Mouse (Mus musculus) T-helper 1 cell (primary cell): ENCODE results near the gene Aff1.

ENCODE experiments used
- in situ Hi-C: fragments of 300-600 bp; cut with MboI, MseI; formaldehyde crosslinking; loops from one replicate; pipeline ENCODE4 v1.15.1; 2025; ENCODE audit warnings: high pct_unique_total_duplicates

The Aff1 gene

GRCm38 (mm10) chr5:103748343-103748742, 56.2 kb downstream of the Aff1 start:
- in situ Hi-C loops, result loop anchor here (5.0 kb wide), 2 partner anchors 51 to 294 kb away; no protein-coding TSS in a partner anchor

GRCm38 (mm10) chr5:103749465-103750285, 57.5 kb downstream of the Aff1 start:
- in situ Hi-C loops, result loop anchor here (5.0 kb wide), 2 partner anchors 52 to 293 kb away; no protein-coding TSS in a partner anchor

- in situ Hi-C loops, result no loop called here
Measured at GRCm38 (mm10) chr5:103752665-103753510, 60.7 kb downstream of the Aff1 start.

GRCm38 (mm10) chr5:103753511-103754329, 61.5 kb downstream of the Aff1 start:
- in situ Hi-C loops, result no loop called here

GRCm38 (mm10) chr5:103754330-103755134, 62.4 kb downstream of the Aff1 start:
- in situ Hi-C loops, result no loop called here

- in situ Hi-C loops, result no loop called here
Measured at GRCm38 (mm10) chr5:103755135-103755487, 62.9 kb downstream of the Aff1 start.

GRCm38 (mm10) chr5:103756231-103756714, 64.1 kb downstream of the Aff1 start:
- in situ Hi-C loops, result no loop called here

GRCm38 (mm10) chr5:103758491-103758890, 66.3 kb downstream of the Aff1 start:
- in situ Hi-C loops, result no loop called here

GRCm38 (mm10) chr5:103759489-103760424, 67.6 kb downstream of the Aff1 start:
- in situ Hi-C loops, result loop anchor here (10.0 kb wide), 1 partner anchor 1945 kb away; no protein-coding TSS in a partner anchor

GRCm38 (mm10) chr5:103760425-103761131, 68.4 kb downstream of the Aff1 start:
- in situ Hi-C loops, result loop anchor here (10.0 kb wide), 1 partner anchor 1944 kb away; no protein-coding TSS in a partner anchor

GRCm38 (mm10) chr5:103761754-103762153, 69.6 kb downstream of the Aff1 start:
- in situ Hi-C loops, result loop anchor here (10.0 kb wide), 1 partner anchor 1943 kb away; no protein-coding TSS in a partner anchor

GRCm38 (mm10) chr5:103762850-103763254, 70.7 kb downstream of the Aff1 start:
- in situ Hi-C loops, result loop anchor here (10.0 kb wide), 1 partner anchor 1942 kb away; no protein-coding TSS in a partner anchor

- in situ Hi-C loops, result loop anchor here (10.0 kb wide), 1 partner anchor 1939 kb away; no protein-coding TSS in a partner anchor
Measured at GRCm38 (mm10) chr5:103765356-103765755, 73.2 kb downstream of the Aff1 start.

- in situ Hi-C loops, result loop anchor here (10.0 kb wide), 1 partner anchor 1939 kb away; no protein-coding TSS in a partner anchor
Measured at GRCm38 (mm10) chr5:103765758-103766431, 73.7 kb downstream of the Aff1 start.

GRCm38 (mm10) chr5:103766432-103766815, 74.2 kb downstream of the Aff1 start:
- in situ Hi-C loops, result loop anchor here (10.0 kb wide), 1 partner anchor 1938 kb away; no protein-coding TSS in a partner anchor

GRCm38 (mm10) chr5:103768961-103769360, 76.8 kb downstream of the Aff1 start:
- in situ Hi-C loops, result loop anchor here (10.0 kb wide), 1 partner anchor 1936 kb away; no protein-coding TSS in a partner anchor

- in situ Hi-C loops, result loop anchor here (10.0 kb wide), 1 partner anchor 1935 kb away; no protein-coding TSS in a partner anchor
Measured at GRCm38 (mm10) chr5:103769701-103770100, 77.5 kb downstream of the Aff1 start.
